Mouse (Mus musculus) splenic B cell, adult 2 months (primary cell): ENCODE data around the gene Pou3f3.

ENCODE experiments used
- DNase-seq: peaks from one replicate; pipeline ENCODE4 v3.0.0-alpha.2; 2011; ENCODE audit warnings: low read depth, low spot score
- H3K27me3 ChIP-seq: 2 replicates; pipeline ENCODE4 v1.6.1; 2012; ENCODE audit warnings: mild to moderate bottlenecking, low read length, moderate library complexity, mixed read lengths; ENCODE audit not compliant: control insufficient read depth, poor library complexity, insufficient read depth, severe bottlenecking
- H3K36me3 ChIP-seq: 2 replicates; pipeline ENCODE4 v1.6.1; 2012; ENCODE audit warnings: mild to moderate bottlenecking, low read length, moderate library complexity, mixed read lengths; ENCODE audit not compliant: control insufficient read depth, poor library complexity, insufficient read depth, severe bottlenecking

Pou3f3 gene

DNA sequence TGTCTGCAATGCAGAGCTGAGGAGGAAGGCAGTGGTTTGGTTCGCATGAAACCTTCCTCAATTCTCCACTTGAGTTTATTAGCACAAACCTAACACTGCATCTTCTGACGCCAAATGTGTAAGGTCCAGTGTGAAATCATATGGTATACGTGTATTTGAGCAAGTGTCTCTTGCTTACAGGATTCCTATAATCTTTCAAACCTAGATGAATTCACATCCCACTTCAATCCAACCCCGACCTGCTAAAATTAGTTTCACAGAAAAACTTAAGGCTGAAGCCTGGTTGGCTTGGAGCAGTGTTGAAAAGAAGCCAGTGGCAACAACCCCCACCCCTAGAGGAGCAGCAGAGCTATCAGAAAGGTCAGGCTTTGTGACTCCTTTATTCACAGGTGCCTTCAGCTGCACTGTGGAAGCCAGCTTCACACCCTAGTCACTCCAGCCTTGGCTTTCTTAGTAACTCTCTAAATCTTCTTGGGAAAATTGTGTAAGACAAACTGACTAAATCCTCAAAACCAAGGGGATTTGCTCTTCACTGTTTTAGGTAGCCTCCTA is 5.5 kb upstream of the Pou3f3 start:
- no peaks in the 10 kb centered on the region; the same call in 1 of the 2 replicates for H3K27me3 ChIP-seq
- no peak for DNase-seq
- no peaks in the 10 kb centered on the region for H3K36me3 ChIP-seq

DNA sequence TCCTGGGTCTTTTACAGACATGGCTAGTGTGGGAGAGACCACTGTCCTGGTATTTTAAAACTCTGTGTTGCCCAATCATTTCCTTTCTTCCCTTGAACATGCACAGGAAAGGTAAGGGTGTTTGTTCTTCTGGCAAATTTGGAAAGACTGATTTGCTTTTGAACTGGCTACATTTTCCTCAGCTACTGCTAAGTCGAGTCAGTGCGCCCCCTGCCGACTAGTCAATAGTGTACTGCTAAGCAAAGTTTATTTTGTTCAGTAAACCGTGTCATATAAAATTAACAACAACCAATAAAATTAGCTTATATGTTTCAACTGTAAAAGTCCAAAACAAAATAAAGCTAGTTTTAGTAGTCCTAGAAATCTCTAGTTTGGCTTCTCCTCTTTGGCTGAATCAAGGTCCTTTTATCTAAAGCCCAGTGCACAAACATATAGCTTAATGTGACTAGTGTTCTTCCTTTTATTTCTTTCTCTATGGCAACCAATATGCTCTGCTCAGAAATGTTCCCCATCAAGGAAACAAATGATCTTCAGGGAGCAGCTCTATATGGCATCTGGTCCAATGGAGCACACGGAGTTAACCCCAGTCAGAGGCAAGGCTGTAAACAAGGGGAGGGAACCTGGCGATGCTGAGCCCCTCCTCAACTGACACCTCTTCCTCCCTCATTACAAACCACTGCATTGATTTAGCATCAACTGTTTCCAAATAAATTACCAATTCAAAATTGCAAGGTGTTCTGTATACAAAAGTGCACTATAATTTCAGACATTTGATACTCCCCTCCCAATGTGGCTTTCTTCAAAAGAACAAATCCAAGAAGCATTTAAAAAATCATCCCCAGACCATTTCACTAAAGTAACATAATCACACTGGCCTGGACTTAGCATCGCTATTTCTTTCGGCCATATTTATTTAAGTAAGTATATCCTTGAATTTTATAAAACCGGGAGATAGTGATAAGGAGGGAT is 4.1 kb upstream of the Pou3f3 start:
- no peak for DNase-seq
- Histone ChIP-seq H3K36me3 (no peaks in the 10 kb centered on the region), H3K27me3 (no peaks in the 10 kb centered on the region; the same call in 1 of the 2 replicates)

DNA sequence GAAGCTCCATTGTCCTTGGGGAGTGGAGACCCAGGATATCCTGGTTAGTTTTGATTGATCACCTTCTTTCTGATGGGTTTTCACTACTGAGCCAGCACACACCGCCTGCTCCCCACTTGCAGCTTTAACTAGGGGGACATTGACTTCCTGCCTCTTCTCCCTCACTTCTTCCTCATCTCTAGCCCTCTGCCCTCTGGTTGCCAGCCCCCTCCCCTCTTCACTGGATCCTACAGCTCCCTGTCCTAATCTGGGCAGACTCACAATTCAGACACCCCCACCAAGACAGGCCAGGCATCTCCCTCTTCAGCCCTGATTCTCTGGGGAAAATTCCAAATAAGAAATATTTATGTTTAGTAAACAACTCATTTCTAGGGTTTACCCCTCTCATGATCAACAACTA is 3.3 kb upstream of the Pou3f3 start:
- Histone ChIP-seq H3K36me3 (no peaks in the 10 kb centered on the region), H3K27me3 (no peaks in the 10 kb centered on the region; the same call in 1 of the 2 replicates)
- DNase-seq, result no peak

DNA sequence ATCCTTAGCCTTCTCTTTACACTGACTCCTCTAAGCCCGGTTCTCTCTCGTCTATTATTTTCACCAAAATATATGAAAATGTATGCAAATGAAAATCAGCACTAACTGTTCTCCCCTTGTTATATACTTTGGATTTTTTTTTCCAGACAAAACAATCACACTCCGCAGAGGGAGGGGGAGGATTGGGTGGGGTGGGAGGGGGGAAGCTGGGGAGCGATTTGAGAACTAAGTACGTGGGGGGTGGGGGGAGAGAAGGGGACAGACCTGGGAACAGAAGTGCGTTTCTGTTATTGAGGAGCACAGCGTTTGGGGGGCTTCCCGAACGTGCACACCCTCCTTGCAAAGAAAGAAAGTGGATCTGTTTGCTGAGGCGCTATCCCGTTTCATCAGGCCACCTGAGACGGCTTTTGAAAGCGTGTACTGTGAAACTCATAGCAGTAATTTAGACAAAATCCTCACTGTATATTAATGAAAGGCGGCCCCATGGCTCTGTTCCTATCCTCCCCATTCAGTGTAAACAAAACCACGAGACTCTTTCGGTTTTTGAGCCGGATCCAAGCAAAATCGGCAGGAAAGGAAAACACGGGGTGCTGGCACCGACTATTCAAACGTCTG is 2.4 kb upstream of the Pou3f3 start:
- no peak for DNase-seq
- Histone ChIP-seq H3K27me3 (peaks cover 3% of the 10 kb centered on the region; the same call in 1 of the 2 replicates), H3K36me3 (no peaks in the 10 kb centered on the region)

DNA sequence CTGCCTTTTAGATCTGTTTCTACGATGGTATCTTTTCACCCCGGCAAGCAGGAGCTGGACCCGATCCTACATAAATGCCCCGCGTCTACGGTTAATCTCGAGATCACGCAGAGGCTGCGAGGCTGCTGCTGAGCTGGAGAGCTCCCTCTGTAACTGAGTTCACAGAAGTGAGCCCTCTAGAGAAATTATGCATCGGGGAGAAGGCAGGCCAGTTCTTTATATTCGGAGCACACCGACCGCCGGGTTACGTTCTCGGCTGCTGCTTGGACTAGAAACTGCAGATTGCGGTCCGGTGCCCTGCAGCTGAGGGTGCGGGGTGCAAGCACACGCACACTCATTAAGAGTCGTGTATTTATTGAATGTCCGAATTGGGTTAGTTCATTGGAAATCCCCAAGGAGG is 1.7 kb upstream of the Pou3f3 start:
- H3K36me3 ChIP-seq, result no peaks in the 10 kb centered on the region
- no peak for DNase-seq
- H3K27me3 ChIP-seq, result peaks cover 3% of the 10 kb centered on the region; the same call in 1 of the 2 replicates

DNA sequence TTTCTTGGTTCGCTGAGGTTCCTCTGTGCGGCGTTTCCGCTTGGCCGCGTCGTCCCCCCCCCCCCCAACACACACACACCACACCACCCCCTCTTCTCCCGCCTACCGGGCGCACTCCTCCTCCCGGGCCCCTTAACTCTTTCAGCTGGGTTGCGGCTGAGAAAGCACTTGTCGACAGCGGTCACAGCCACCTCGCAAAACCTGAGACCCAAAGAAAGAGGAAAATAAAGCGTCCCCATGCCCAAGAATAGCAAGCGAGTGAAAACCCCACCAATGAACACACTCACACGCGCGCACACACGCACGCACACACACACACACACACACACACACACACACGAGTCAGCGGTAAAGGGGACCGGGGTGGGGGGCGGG is 1.3 kb upstream of the Pou3f3 start:
- DNase-seq, result no peak
- H3K36me3 ChIP-seq, result no peaks in the 10 kb centered on the region
- H3K27me3 ChIP-seq, result peaks cover 3% of the 10 kb centered on the region; the same call in 1 of the 2 replicates

DNA sequence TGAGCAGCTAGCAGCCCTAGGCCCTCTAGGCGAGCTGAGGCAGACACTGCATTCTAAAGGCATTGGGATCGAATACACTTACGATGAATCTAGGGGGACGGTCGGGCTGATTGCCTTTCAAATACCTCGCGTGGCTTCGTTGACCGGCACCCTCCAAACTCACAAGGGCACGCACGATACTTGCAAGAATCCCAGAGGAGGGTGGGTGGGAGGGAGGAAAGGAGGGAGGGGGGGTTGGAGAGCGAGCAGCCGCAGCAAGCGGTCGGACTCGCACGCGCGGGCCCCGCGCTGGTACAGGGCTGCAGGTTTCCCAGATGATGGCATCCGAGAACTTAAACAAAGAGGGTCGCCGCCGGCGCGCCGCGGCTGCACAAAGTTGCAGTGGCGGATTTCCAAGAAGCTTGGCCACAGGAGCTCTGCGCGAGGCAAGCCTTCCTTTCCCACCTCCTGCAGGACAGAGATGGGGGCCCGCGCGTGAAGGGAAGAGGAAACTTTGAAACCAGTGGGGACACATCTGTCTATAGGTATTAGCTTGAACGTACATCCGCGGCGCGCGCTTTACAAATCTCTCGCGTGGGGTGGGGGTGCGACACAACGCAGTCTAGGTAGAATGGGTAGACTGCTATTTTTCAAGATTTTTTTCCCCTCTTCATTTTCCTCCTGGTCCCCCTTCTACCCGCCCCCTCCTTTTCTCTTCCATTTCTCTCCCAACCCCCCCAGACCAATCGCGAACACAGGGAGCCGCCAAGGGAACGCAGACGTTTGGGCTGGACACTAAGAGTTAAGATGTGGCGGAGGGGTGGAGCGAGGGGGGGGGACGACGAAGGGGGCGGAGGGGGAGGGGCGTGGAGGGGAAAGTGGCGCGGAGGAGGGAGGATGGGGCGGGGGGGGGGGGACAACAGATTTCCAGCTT is 647 bp upstream of the Pou3f3 start:
- Histone ChIP-seq H3K27me3 (peaks cover 3% of the 10 kb centered on the region; the same call in 1 of the 2 replicates), H3K36me3 (no peaks in the 10 kb centered on the region)
- DNase-seq, result no peak

DNA sequence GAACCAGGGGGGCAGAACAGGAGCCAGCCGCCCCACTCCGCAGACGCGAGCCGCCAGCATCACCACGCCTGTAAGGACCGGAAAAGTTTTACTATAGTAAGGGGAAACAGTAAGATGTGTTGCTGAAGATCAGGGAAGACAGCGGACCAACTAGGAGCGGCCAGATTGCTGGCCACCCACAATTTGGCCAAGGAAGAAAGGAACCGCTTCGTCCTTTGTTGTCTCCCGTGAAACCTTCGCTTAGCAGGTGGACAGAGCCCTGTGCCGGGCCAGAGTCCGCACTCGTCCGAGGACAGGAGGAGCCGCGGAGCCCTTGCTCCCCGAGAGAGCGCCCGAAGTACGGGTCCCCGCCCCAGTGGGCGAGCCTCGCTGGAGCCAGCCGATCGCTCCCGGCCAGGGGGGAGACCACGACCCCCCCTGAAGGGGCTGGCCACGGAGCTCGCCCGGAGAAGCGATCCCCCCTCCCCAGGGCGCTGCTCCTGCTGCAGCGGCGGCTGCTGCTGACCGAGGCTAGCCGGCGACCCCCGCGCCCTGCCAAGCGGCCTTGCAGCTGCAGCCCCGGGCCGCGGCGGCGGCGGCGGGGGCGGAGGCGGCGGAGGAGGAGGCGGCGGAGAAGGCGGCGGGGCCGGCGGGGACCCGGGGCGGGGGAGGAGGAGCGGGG is 933 bp downstream of the Pou3f3 start:
- no peak for DNase-seq
- Histone ChIP-seq H3K27me3 (peaks cover 3% of the 10 kb centered on the region; the same call in 1 of the 2 replicates), H3K36me3 (no peaks in the 10 kb centered on the region)

DNA sequence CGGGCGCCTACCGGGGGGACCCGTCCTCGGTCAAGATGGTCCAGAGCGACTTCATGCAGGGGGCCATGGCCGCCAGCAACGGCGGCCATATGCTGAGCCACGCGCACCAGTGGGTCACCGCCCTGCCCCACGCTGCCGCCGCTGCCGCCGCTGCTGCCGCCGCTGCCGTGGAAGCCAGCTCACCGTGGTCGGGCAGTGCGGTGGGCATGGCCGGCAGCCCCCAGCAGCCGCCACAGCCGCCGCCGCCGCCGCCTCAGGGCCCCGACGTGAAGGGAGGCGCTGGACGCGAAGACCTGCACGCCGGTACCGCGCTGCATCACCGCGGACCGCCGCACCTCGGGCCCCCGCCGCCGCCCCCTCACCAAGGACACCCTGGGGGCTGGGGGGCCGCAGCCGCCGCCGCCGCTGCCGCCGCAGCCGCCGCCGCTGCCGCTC is 1.8 kb downstream of the Pou3f3 start:
- H3K36me3 ChIP-seq, result no peaks in the 10 kb centered on the region
- peaks cover 3% of the 10 kb centered on the region; the same call in 1 of the 2 replicates for H3K27me3 ChIP-seq
- DNase-seq, result no peak

DNA sequence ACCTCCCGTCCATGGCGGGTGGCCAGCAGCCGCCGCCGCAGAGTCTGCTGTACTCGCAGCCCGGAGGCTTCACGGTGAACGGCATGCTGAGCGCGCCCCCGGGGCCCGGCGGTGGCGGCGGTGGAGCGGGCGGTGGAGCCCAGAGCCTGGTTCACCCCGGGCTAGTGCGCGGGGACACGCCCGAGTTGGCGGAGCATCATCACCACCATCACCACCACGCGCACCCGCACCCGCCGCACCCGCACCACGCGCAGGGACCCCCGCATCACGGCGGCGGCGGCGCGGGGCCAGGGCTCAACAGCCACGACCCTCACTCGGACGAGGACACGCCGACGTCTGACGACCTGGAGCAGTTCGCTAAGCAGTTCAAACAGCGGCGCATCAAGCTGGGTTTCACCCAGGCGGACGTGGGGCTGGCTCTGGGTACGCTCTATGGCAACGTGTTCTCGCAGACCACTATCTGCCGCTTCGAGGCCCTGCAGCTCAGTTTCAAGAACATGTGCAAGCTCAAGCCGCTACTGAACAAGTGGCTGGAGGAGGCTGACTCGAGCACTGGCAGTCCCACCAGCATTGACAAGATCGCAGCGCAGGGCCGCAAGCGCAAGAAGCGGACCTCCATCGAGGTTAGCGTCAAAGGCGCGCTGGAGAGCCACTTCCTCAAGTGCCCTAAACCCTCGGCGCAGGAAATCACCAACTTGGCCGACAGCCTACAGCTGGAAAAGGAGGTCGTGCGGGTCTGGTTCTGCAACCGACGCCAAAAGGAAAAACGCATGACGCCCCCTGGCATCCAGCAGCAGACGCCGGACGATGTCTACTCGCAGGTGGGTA is 2.4 kb downstream of the Pou3f3 start:
- no peak for DNase-seq
- Histone ChIP-seq H3K27me3 (peaks cover 3% of the 10 kb centered on the region; the same call in 1 of the 2 replicates), H3K36me3 (no peaks in the 10 kb centered on the region)

DNA sequence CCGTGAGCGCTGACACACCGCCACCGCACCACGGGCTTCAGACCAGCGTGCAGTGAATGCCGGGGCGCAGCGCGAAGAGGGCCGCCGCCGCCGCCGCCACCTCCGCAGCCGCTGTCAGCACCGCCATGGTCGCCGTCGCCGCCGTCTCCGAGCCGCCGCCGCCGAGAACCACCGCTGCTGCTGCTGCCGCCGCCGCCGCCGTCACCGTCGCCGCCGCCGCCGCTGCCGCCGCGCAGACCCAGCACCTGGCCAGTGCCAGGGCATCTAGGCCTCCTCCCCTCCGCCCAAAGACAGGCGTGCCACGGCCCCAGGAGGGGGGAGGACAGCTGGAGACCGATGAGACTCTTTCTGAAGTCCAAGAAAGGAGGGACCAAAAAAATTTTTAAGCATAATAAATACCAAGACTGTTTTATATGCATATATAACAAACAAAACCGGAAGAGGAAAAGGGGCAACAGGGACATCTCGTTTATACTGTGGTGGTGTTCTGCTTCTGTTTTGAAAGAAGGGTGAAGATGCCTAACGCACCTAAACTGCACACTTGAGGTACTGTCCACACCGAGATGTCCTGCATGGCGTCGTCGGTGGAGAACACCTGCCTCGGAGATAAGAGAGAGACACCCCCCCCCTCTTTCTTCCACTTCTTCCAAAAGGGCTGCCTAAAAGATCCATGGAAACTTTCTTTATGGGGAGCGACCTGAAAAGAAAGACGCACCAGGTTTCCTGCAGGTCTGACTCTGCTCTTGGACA is 3.2 kb downstream of the Pou3f3 start:
- Histone ChIP-seq H3K27me3 (peaks cover 3% of the 10 kb centered on the region; the same call in 1 of the 2 replicates), H3K36me3 (no peaks in the 10 kb centered on the region)
- DNase-seq, result no peak

DNA sequence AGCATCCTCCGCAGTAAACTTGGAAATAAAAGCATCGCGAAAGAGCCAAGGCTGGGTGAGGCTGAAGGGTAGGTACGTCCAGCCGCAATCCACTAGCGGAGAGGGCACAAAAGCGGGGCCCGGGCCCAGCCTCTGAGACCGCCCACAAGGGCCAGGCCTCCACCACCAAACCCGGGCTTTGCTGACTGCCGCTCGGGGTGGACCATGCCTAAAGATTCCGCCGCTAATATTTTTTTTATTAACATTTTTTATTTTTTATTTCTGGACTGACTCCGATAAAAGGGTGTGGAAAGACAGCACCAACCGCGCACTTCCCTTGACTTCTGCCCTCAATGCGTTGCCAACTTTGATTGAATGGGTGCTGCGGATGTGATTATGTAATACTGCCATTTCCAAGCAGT is 3.9 kb downstream of the Pou3f3 start:
- DNase-seq, result no peak
- no peaks in the 10 kb centered on the region for H3K36me3 ChIP-seq
- peaks cover 3% of the 10 kb centered on the region; the same call in 1 of the 2 replicates for H3K27me3 ChIP-seq
